Mouse (Mus musculus) brain, embryonic 14.5 days (tissue): Measurements from ENCODE around the gene Spata31d1a. TPM values are rescaled to one million over a fixed set of nuclear protein-coding genes. Genes with fewer than 3 reads are reported as not detected.
"Not testable (repeated sequence)": the region's sequence is repeated elsewhere in the genome, so short reads cannot be mapped to it uniquely, and the experiment has no call there.

ENCODE experiments used
- DNase-seq: peaks from one replicate; pipeline ENCODE4 v3.0.0-alpha.2; 2011; ENCODE audit warnings: low read depth
- CTCF ChIP-seq: fragments of 200-500 bp; IDR thresholded peaks from 2 replicates; pipeline ENCODE4 v1.5.1; 2012; ENCODE audit warnings: inconsistent platforms, mild to moderate bottlenecking, moderate library complexity, borderline replicate concordance; ENCODE audit not compliant: insufficient read depth, insufficient read length; ENCODE audit errors: extremely low read depth
- POLR2A ChIP-seq: fragments of 200-500 bp; IDR thresholded peaks from 2 replicates; pipeline ENCODE4 v1.6.1; 2012; ENCODE audit warnings: mild to moderate bottlenecking, inconsistent platforms, borderline replicate concordance; ENCODE audit not compliant: poor library complexity, insufficient read depth, insufficient read length, severe bottlenecking; ENCODE audit errors: extremely low read depth
- polyA plus RNA-seq: library from polyadenylated mRNA; depleted of rRNA; stranded (reverse); fragments of >200 nt; gene quantifications from 2 replicates; pipeline ENCODE4 v1.2.3, GENCODE M21; 2012

Spata31d1a gene
- polyA plus RNA-seq, 1 experiment = 0.01 TPM

DNA sequence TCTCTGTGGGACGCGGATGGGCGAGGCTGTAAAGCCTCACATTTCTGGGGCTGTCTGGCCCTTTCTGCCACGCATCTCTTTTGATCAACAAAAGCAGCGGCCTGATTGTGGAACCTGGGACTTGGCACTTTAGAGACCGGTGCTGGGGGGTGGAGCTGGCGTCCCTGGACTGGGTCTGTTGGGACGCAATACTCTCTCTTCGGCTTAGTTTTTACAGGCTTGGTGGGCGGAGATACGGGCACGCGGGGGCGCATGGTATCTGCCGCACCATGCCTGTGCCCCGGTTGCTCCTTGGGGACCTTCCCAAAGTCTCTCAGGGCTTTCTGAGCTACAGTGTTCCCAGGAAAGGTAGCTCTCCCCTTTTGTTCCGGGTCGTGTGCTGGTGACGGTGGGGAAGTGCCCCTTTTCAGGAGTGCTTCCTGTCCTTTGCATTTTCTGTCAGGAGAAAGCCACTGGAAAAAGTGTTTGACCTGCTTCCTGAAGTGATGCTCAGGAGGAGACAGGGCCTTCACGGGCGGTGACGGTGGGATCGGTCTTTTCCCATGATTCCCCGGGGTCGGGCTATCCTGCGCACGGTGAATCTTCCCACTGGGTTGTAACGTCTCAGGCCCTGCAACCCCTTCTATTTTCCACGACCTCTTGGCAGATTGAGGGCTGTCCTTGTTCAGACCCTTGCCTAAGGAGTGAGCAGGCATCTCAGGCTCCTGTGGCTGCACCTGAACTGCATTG lies 16.2 kb upstream of the Spata31d1a start:
- TF ChIP-seq CTCF (no peak), POLR2A (no peak)
- peak; percentile 7 for DNase-seq

DNA sequence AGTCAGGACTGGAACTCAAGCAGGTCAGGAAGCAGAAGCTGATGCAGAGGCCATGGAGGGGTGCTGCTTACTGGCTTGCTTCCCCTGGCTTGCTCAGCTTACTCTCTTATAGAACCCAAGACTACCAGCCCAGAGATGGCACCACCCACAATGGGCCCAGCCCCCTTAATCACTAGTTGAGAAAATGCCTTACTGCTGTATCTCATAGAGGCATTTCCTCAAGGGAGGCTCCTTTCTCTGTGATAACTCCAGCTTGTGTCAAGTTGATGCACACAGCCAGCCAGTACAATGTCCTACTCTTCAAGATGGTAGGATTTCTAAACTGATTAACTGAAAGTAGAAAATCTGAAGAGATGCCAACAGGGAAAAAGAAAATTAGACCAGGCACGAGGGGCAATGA lies 12.0 kb upstream of the Spata31d1a start:
- not testable (repeated sequence) for DNase-seq

GRCm38 (mm10) chr13:59719475-59719874 lies 9.3 kb upstream of the Spata31d1a start:
- TF ChIP-seq POLR2A = no peak
- no peak for TF ChIP-seq CTCF
- DNase-seq = no peak

GRCm38 (mm10) chr13:59718857-59719440 lies 8.8 kb upstream of the Spata31d1a start:
- DNase-seq = peak; percentile 5

DNA sequence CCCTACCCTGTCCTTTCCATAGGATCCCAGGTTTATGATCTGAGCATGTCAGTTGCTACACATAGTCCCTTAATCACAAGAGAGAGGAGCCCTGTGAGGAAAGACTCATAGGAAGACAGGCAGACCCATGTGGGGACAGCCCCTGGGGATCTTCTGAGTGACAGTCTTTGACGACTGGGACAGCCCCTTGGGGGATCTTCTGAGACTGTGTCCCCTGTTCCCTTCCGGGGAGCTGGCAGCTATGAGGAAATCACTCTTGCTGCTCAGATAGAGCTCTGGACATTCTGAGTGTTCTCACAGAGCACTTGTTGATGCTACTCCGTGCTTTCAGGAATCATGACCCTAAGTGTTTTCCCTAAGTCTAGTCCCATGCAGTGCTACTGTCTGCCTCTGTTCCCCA lies 3.6 kb upstream of the Spata31d1a start:
- TF ChIP-seq POLR2A = no peak
- no peak for TF ChIP-seq CTCF
- no peak for DNase-seq

GRCm38 (mm10) chr13:59711984-59712383 lies 1.9 kb upstream of the Spata31d1a start, which contains the start of gene Spata31d1b:
Gene Spata31d1b (plus strand): TSS chr13:59712284.
- not testable (repeated sequence) for DNase-seq

- peak; percentile 40; the same call in 1 of the 2 replicates for TF ChIP-seq CTCF
- no peak for TF ChIP-seq POLR2A
- DNase-seq = peak; percentile 65
Observed at GRCm38 (mm10) chr13:59704562-59704961, 5.6 kb downstream of the Spata31d1a start.

- TF ChIP-seq POLR2A (no peak), CTCF (no peak)
- DNase-seq = no peak
Observed at GRCm38 (mm10) chr13:59703514-59703913, 6.6 kb downstream of the Spata31d1a start.

GRCm38 (mm10) chr13:59700137-59700536 lies 10.0 kb downstream of the Spata31d1a start:
- DNase-seq = not testable (repeated sequence)

GRCm38 (mm10) chr13:59699131-59699530 lies 11.0 kb downstream of the Spata31d1a start:
- TF ChIP-seq POLR2A = no peak
- TF ChIP-seq CTCF = no peak
- DNase-seq = no peak

DNA sequence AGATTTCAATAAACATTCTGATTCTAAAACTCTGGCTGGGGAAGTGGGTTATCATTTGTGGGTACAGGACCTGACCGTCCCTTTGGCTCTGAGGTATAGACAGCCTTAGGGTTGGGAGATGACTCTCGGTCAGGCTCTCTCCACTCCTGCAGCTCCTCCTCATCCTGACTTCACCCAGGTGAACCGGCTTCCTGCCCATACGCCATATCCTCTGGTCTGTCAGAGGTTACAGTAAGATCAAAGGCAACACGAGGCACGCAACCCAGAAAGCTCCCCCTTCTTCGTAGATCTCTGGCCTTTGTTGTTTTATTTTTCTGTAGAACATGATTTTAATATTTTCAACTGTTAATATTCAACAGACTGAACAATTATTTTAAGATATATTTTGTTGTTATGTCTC lies 14.3 kb downstream of the Spata31d1a start:
- DNase-seq = no peak
- TF ChIP-seq POLR2A = no peak
- no peak for TF ChIP-seq CTCF

DNA sequence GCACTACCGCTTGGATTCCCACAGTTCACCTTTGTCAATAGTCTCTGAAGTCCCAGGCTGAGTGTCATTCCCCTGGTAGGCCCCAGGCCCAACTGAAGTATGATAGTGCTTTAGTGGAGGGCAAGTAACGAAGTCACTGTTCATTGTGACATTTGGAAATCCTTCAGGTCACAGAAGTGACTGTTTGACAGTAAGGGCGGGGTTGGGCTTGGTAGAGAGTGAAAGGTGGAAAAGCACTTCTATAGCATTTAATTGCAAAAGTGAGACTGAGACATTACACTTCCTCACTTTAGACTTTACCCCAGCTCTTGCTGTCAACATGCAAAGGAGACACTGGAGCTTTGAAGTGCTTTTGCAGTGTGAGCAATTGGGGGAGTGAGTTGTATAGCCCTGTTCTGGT lies 16.1 kb downstream of the Spata31d1a start, which contains the start of gene 4921517D22Rik:
Gene 4921517D22Rik (minus strand): TSS at position 101 of the 400 bp plus-strand sequence.
- TF ChIP-seq CTCF = no peak
- no peak for TF ChIP-seq POLR2A
- no peak for DNase-seq

DNA sequence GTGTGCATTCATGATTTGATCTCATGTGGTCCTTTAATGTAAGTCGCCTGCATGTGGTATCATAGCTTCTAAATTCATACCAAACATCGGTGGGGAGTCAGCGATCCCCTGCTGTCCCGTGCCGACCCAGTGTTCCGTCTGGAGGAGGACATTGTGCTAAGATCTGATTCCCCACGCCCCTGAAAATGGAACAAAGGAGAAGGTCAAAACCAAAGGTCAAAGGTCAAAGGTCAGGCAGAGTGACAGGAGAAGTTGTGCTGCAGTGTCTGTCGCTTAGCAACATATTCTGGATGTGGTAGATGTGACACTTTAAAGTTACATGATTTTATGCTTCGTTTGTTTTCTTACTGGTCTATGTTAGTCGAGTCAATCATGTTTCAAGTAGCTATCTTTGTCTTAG lies 18.7 kb downstream of the Spata31d1a start:
- TF ChIP-seq CTCF = no peak
- TF ChIP-seq POLR2A = no peak
- DNase-seq = peak; percentile 6
